Mouse (Mus musculus) olfactory bulb, adult 2 months (tissue): Measurements from ENCODE around the gene Vps35l. TPM values are rescaled to one million over a fixed set of nuclear protein-coding genes. Genes with fewer than 3 reads are reported as not detected.

Experiments used
- H3K27ac ChIP-seq: fragments of 200-500 bp; 2 replicates; pipeline ENCODE4 v1.5.1; 2012; ENCODE audit warnings: low read depth, low read length; ENCODE audit not compliant: insufficient read depth
- H3K4me1 ChIP-seq: fragments of 200-500 bp; 2 replicates; pipeline ENCODE4 v1.6.1; 2012; ENCODE audit warnings: low read length; ENCODE audit not compliant: control insufficient read depth, insufficient read depth
- H3K4me3 ChIP-seq: fragments of 200-500 bp; 2 replicates; pipeline ENCODE4 v1.5.1; 2012; ENCODE audit warnings: mild to moderate bottlenecking, low read depth, low read length, moderate library complexity; ENCODE audit not compliant: insufficient read depth
- CTCF ChIP-seq: fragments of 200-500 bp; IDR thresholded peaks from 2 replicates; pipeline ENCODE4 v1.5.1; 2012; ENCODE audit warnings: low read depth, mild to moderate bottlenecking, low read length, moderate library complexity; ENCODE audit not compliant: insufficient read depth
- POLR2A ChIP-seq: fragments of 200-500 bp; IDR thresholded peaks from 2 replicates; pipeline ENCODE4 v1.6.1; 2012; ENCODE audit warnings: mild to moderate bottlenecking, low read depth, low read length, moderate library complexity; ENCODE audit not compliant: insufficient read depth
- WGBS: fragments of 180-500 bp; shearing (Covaris S2); methylation state at CpG from one replicate; pipeline ENCODE4 v1.1.7; 2018; 5-methylcytosine and 5-hydroxymethylcytosine counted together
- polyA plus RNA-seq: library from polyadenylated mRNA; stranded (reverse); fragments of >200 nt; gene quantifications from 2 replicates; pipeline ENCODE4 v1.2.4, GENCODE M21; 2012; ENCODE audit warnings: low replicate concordance; ENCODE audit not compliant: missing spikeins, insufficient read depth, insufficient read length

Gene Vps35l
- polyA plus RNA-seq, 1 experiment, result not detected

- Histone ChIP-seq H3K4me3 (no peak overlapping the region), H3K4me1 (peaks cover 2% of the 10 kb centered on the region), H3K27ac (no peak overlapping the region)
- TF ChIP-seq POLR2A (no peak), CTCF (no peak)
- WGBS, result 78% methylated on average over 1 of the region's 1 CpGs
These were observed 118.6 kb downstream of the Vps35l start for GRCm38 (mm10) chr7:118858640-118859039.

GRCm38 (mm10) chr7:118865362-118865761, 125.3 kb downstream of the Vps35l start:
- 85% methylated on average over 2 of the region's 2 CpGs for WGBS
- Histone ChIP-seq H3K4me1 (no peaks in the 10 kb centered on the region), H3K4me3 (no peak overlapping the region), H3K27ac (no peak overlapping the region)
- no peak for TF ChIP-seq CTCF
- TF ChIP-seq POLR2A, result no peak

GRCm38 (mm10) chr7:118879466-118880029, 139.5 kb downstream of the Vps35l start:
- TF ChIP-seq POLR2A (no peak), CTCF (no peak)
- 58% methylated on average over 3 of the region's 3 CpGs for WGBS
- peak overlapping the region; percentile 2; the same call in 1 of the 2 replicates for H3K27ac ChIP-seq

GRCm38 (mm10) chr7:118883957-118884356, 143.9 kb downstream of the Vps35l start:
- 87% methylated on average over 4 of the region's 4 CpGs for WGBS
- no peak overlapping the region for H3K4me3 ChIP-seq
- TF ChIP-seq CTCF, result no peak
- TF ChIP-seq POLR2A, result no peak
- no peak overlapping the region for H3K27ac ChIP-seq
- H3K4me1 ChIP-seq, result peaks cover 26% of the 10 kb centered on the region

More at GRCm38 (mm10) chr7:118879466-118880029, 139.5 kb downstream of the Vps35l start:
- Histone ChIP-seq H3K4me3 (no peak overlapping the region), H3K4me1 (peaks cover 19% of the 10 kb centered on the region)

GRCm38 (mm10) chr7:118884969-118885368, 144.9 kb downstream of the Vps35l start:
- Histone ChIP-seq H3K27ac (peak overlapping the region; percentile 46), H3K4me3 (no peak overlapping the region), H3K4me1 (peaks cover 30% of the 10 kb centered on the region)
- TF ChIP-seq POLR2A (no peak), CTCF (no peak)
- WGBS, result 49% methylated on average over 4 of the region's 4 CpGs

GRCm38 (mm10) chr7:118887303-118888055, 147.5 kb downstream of the Vps35l start:
- 53% methylated on average over 6 of the region's 6 CpGs for WGBS
- H3K27ac ChIP-seq, result no peak overlapping the region
- TF ChIP-seq POLR2A, result no peak
- peaks cover 28% of the 10 kb centered on the region for H3K4me1 ChIP-seq
- no peak overlapping the region for H3K4me3 ChIP-seq

- Histone ChIP-seq H3K4me1 (peaks cover 18% of the 10 kb centered on the region), H3K4me3 (no peak overlapping the region), H3K27ac (peak overlapping the region; percentile 51)
- TF ChIP-seq CTCF (no peak), POLR2A (no peak)
- WGBS, result 21% methylated on average over 3 of the region's 3 CpGs
These were observed 149.1 kb downstream of the Vps35l start for GRCm38 (mm10) chr7:118889046-118889680.

Other genes starting within 250 kb of the Vps35l start
- not detected in 2 replicates for gene Itpripl2, start 248.3 kb upstream of the Vps35l start, polyA plus RNA-seq
- gene Coq7, start 206.9 kb upstream of the Vps35l start, polyA plus RNA-seq, result not detected in 2 replicates
- not detected in 2 replicates for gene Tmc7, start 155.5 kb upstream of the Vps35l start, polyA plus RNA-seq
- not detected in 2 replicates for gene Tmc5, start 142.9 kb upstream of the Vps35l start, polyA plus RNA-seq
- gene Gde1, start 34.4 kb upstream of the Vps35l start, polyA plus RNA-seq, result not detected in 2 replicates
- not detected in 2 replicates for gene Ccp110, start 27.7 kb upstream of the Vps35l start, polyA plus RNA-seq
- gene Iqck, start 115.5 kb downstream of the Vps35l start, polyA plus RNA-seq, result not detected in 2 replicates
- gene Knop1, start 116.0 kb downstream of the Vps35l start, polyA plus RNA-seq, result not detected in 2 replicates